Mouse (Mus musculus) common myeloid progenitor, adult 5-6 weeks (primary cell): Measurements from ENCODE around the gene E2f7. TPM values are rescaled to one million over a fixed set of nuclear protein-coding genes. Genes with fewer than 3 reads are reported as not detected.

Experiments
- ATAC-seq: replicated peaks from 2 replicates; pipeline ENCODE4 v1.8.0; 2016; ENCODE audit warnings: low read depth, mild to moderate bottlenecking, moderate TSS enrichment, inconsistent platforms; ENCODE audit not compliant: poor library complexity, severe bottlenecking
- total RNA-seq: library from RNA; stranded (forward); fragments of 200-1000, 187-1606 nt; gene quantifications from 2 replicates; pipeline ENCODE4 v1.2.3, GENCODE M21; 2017

The E2f7 gene
- total RNA-seq, 1 experiment from 2014 or later: 14.0 TPM

DNA sequence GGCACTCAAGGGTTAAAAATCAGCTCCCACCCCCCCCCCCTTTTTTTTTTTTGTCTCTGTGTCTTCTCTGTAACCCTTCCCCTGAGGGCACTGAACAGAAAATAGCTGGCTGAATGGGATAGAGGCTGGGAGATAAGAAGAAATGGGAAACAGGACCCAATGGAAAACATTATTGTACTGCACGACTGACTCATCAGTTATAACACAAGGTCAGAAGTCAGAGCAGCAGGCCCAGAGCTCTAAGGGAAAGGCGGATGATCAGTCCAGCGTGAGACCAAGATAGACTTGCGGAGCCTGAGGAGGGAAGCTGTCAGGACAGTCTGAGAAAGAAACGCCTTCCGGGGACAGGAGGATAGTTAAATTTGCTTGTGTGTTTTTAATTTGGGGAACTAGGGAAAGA lies 87.1 kb downstream of the E2f7 start:
- no peak for ATAC-seq

DNA sequence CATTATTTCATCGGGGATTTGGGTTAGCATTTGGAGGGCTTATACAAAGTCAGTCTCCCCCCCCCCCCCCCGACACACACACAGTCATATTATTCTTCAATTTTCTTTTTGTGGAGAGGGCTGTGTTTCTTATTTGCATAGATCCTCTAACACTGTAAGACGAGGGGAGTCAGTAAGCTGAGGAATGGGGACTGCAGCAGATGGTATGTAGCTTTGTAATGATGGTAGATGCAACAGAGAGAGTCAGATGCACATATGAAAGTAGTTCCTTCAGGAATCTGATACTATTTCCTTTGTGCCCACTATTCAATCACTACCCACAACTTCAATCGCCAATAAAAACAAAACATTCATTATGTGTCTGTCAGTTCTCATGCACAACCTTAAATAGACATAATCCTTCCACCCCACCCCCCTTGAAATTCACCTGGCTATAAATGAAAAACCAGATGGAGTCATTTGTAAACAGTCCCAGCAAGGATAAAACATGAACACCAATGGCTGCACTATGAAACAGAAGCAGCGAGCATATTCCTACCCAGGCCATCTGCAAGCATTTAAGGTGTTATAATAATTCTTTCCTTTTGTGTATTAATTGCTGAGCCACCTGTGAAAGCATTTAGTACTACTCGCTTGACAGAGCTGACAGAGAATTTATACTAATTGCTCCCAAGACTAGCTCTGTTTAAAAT lies 90.0 kb downstream of the E2f7 start:
- no peak for ATAC-seq

Other genes with a start within 250 kb of the E2f7 start
- gene Csrp2, start 174.3 kb downstream of the E2f7 start, total RNA-seq: 41.6 and 65.8 TPM in 2 replicates